Mouse (Mus musculus) brain, embryonic 14.5 days (tissue): ENCODE results near the gene Ift57.

Experiments
- CTCF ChIP-seq: fragments of 200-500 bp; IDR thresholded peaks from 2 replicates; pipeline ENCODE4 v1.5.1; 2012; ENCODE audit warnings: inconsistent platforms, mild to moderate bottlenecking, moderate library complexity, borderline replicate concordance; ENCODE audit not compliant: insufficient read depth, insufficient read length; ENCODE audit errors: extremely low read depth
- POLR2A ChIP-seq: fragments of 200-500 bp; IDR thresholded peaks from 2 replicates; pipeline ENCODE4 v1.6.1; 2012; ENCODE audit warnings: mild to moderate bottlenecking, inconsistent platforms, borderline replicate concordance; ENCODE audit not compliant: poor library complexity, insufficient read depth, insufficient read length, severe bottlenecking; ENCODE audit errors: extremely low read depth

DNA sequence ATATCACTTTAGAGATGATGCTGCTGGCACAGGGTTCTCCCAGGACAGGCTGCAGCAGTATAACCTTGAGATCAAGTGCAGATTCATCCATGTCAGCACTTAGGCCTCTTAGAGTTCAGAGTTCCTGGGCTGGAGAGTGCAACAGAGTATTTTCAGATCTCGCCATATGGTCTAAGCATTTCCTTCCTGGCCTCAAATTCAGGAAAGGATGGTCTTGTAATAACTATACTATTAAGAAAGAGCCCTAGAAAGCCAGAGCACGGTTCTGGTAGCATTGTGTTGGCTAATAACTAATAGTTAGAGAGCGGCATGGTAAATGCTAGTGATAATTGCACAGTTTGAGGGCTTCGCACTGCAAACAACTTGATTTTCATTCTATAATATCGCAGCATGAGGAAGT is 62.9 kb downstream of the Ift57 start:
- no peak for TF ChIP-seq CTCF
- TF ChIP-seq POLR2A: no peak
